Mouse (Mus musculus) right cerebral cortex, postnatal 36 days (tissue): ENCODE measurements at regions not wholly inside any gene's neighbourhood (a gene's known extent, or its start where the extent isn't known, plus 50 kb on each side); places are given as distances from the start of the nearest gene placed in this dataset.

Experiments
- DNase-seq, 2 experiments: peaks; one replicate each; pipeline ENCODE4 v3.0.0; 2022; ENCODE audit warnings: low spot score in 2 of 2, mixed read lengths in 1 of 2

DNA sequence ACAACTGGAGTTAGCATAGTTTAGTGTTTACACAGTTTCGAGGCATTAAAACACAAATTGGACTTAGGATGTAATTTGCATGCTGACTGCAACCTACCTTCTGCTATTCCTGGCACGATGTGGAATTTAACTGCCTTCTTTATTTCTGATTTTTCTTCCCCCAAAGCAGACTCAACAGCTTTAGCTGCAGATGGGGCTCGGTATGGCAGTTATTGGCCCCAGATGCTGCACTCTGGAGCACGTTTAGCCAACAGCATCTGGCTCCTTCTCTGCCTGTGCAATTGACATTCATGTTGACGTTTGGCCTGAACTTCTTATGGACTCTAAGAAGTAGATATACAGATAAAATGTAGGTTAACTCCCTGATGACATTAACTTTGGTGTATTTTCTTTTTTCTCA lies 625.8 kb upstream of the Gm597 start:
- no peak for DNase-seq

DNA sequence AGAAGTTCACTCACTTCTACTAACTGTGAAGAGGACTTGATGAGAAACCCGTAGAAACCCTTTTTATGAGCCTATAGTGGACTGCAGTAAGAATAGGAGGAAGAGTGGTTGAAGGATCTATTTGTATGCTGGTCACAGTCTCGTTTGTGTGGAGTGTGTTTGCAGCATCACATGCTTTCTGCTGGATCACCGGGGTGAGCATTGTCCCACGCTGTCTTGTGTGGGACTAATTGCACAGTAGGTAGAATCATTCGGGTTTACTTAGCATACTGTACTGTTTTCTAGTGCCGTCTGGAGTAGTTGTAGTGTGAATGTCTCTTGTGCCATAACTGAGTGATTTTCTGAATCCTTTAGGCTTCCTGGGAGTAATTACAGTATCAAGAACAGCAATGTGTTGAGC lies 624.1 kb upstream of the Gm597 start:
- DNase-seq = no peak

DNA sequence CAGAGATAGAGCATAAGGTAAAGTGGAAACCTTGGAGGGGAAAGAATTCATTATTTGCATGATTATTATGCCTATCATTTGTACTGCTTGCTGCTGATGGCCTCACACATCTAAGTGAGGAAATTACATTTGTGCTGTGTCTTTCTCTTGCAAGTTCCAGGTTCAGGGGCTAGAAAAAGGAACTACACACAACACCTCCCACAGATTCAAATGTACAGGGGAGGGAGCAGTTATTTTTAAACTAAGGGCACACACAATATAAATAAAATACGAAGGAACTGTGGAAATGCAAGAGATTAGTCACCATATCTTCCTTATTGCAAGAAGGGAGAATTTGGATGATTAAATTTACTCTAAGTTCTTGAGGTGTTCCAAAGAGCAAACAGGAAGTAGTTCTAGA lies 583.7 kb upstream of the Gm597 start:
- peak in 1 of 2 experiments; percentile 2 for DNase-seq

DNA sequence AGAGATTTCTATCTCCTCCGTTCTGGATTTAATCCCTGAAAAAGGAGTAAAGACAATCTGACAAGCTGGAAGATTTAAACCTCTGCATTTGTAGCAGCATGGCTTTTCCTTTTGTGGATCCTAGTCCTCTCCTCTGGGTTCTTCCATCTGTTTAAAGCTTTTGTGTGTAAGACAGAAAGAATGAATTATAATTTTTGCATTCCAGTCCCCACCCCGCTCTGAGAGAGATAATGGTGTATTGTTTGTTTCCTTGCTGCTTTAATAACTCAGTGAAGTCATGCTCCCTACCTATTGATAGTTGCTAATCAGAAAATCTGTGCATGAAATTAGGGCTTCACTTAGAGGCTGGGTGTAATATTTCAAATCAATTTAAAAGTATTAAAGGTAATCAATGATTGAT lies 561.5 kb upstream of the Gm597 start:
- no peak for DNase-seq

DNA sequence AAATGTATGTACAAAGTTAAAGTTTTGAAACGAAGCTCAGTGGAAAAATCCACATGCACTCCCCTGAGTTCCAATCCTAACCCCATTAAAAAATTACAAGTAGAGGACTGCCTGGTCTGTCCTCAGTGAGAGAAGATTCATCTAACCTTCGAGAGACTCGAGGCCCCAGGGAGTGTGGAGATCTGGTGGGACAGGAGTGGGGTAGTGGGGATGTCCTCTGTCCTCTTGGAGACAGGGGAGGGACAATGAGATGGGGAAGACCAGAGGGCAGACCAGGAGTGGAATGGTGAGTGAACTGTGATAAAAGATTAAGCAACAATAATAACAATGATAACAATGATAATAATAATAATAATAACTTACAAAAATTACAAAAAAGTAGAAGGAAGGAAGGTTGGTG lies 560.9 kb upstream of the Gm597 start:
- DNase-seq = no peak

DNA sequence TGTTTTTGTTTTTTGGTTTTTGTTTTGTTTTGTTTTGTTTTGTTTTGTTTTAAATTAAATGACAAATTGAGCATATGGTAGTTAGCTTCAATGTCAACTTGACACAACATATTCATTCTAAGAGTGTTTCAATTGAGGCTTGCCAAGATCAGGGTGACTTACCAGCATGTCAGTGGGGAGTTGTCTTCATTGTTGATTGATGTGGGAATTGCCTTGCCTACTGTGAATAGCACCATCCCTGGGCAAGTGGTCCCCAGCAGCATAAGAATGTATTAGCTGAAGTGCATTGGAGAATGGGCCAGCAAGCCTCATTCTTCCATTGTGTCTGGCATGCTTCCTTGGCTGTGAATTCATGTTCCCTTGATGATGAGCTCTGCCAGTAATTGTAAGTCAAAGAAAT lies 548.9 kb upstream of the Gm597 start:
- DNase-seq = no peak
